Mouse (Mus musculus): ENCODE measurements around the gene Gm21173.
"Not testable (repeated sequence)": the region's sequence is repeated elsewhere in the genome, so short reads cannot be mapped to it uniquely, and the experiment has no call there.

Gene Gm21173

DNA sequence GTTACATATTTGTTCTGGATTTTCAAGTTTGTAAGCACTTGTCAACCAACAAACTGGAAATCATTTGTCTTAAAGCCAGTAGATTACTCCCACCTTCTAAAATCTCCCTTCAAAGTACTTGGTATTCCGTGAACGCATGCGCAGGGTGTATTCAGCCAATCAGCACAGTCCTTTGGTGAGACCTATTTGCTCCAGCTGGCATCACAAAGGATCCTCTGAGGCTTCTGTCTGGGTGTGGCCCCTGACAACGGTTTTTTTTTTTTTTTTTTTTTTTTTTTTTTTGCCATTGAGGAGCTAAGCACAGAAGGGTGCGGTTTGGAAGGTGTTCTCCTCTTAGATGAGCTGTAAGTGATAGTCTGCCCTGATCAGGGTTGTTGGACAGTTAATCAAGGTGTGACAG lies at the start of gene Gm21173:
Gm21173 (plus strand) TSS at position 301 of the 400 bp plus-strand sequence.
- DNase-seq, result not testable (repeated sequence)

Data from right cerebral cortex, postnatal 4 days (tissue).